ENCODE assay signal across 8 mouse cellular contexts in the genomic region with DNA sequence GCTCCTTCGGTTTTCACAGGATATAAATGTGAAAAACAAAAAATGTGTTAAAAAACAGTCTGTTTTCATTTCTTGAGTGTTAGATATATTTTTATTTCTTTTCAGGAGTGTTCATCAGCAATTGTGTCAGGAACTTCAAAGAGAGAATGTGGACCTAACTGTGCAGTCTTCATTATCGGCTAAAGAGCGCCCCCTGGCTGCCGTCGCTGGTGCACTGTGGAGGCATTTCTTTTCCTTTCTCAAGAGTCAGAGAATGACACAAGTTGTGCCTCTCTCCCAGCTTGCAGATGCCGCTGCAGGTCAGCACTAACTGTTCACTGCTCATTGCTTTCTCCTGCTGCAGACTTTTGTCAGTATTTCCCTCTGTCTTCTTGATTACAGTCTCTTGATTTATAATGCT.
DNase-seq lines count a peak whose midpoint lies in the region; ATAC-seq and TF ChIP-seq lines count a peak whose summit lies in the region.

No protein-coding gene starts in this region.

- WGBS in large intestine, adult 2 months: 19% methylated on average over 6 of the region's 6 CpGs
- WGBS in liver, postnatal 0 days (ENCODE audit: insufficient replicate concordance): 25% methylated on average over 6 of the region's 6 CpGs
- 20% methylated on average over 6 of the region's 6 CpGs for WGBS in neural tube, embryonic 14.5 days

- H3K9me3 ChIP-seq in liver, postnatal 0 days (ENCODE audit: low read length): no peaks in the 10 kb centered on the region
- no peaks in the 10 kb centered on the region for H3K9me3 ChIP-seq in neural tube, embryonic 14.5 days (ENCODE audit: control insufficient read depth, low read length)

- DNase-seq in CD8-positive naive resting alpha-beta T cell, adult 2 months (ENCODE audit: low read depth in 2 of 2, low spot score in 2 of 2): peak; percentile 39 to 64
- DNase-seq in heart, postnatal 14 days: peak; percentile 78 to 81
- DNase-seq in large intestine, adult 2 months (ENCODE audit: low read depth, low spot score): peak; percentile 33
- DNase-seq in liver, postnatal 0 days: peak; percentile 84
- DNase-seq in telencephalon, adult 2 months (ENCODE audit: low read depth, low spot score): peak; percentile 39

- intact Hi-C loops in heart, postnatal 14 days (cut with DNase I): loop anchor here (10.0 kb wide), 1 partner anchor 319 kb away; no protein-coding TSS in a partner anchor

- peak; percentile 94 for ATAC-seq in erythroblast, adult 5-6 weeks (replicated peaks; ENCODE audit: low FRiP score, poor library complexity, severe bottlenecking)
- no peak for ATAC-seq in liver, postnatal 0 days
- ATAC-seq in neural tube, embryonic 14.5 days (ENCODE audit: low read depth): peak; percentile 92

- 0 out of 2 replicates have a peak, but pooled peaks cover 2% of the 10 kb centered on the region for H3K4me1 ChIP-seq in bone marrow macrophage, adult 2 months (ENCODE audit: control insufficient read depth, insufficient read depth, low read length)
- no peaks in the 10 kb centered on the region for H3K4me1 ChIP-seq in liver, postnatal 0 days (ENCODE audit: insufficient read depth)
- H3K4me1 ChIP-seq in neural tube, embryonic 14.5 days (ENCODE audit: control insufficient read depth, insufficient read depth, low read length): no peaks in the 10 kb centered on the region

- H3K4me2 ChIP-seq in liver, postnatal 0 days (ENCODE audit: low read depth, low read length): no peak overlapping the region
- H3K4me2 ChIP-seq in neural tube, embryonic 14.5 days (ENCODE audit: low read depth, low read length): no peak overlapping the region

- no peak for TF ChIP-seq POLR2A in bone marrow macrophage, adult 2 months (IDR thresholded peaks at IDR 0.05; ENCODE audit: borderline replicate concordance, low read depth, low read length)

- no peak for TF ChIP-seq EP300 in liver, postnatal 0 days (IDR thresholded peaks at IDR 0.05; ENCODE audit: low read depth)

- H3K27ac ChIP-seq in bone marrow macrophage, adult 2 months (ENCODE audit: insufficient read depth, low read depth, low read length): no peak overlapping the region
- H3K27ac ChIP-seq in liver, postnatal 0 days (ENCODE audit: low read depth): no peak overlapping the region
- no peak overlapping the region for H3K27ac ChIP-seq in neural tube, embryonic 14.5 days (ENCODE audit: low read depth, low read length)

- peak; percentile 92 for TF ChIP-seq CTCF in bone marrow macrophage, adult 2 months (IDR thresholded peaks at IDR 0.05; ENCODE audit: low read depth, low read length)
- peak; percentile 94 for TF ChIP-seq CTCF in liver, postnatal 0 days (IDR thresholded peaks at IDR 0.05; ENCODE audit: low read depth)

- no peaks in the 10 kb centered on the region for H3K27me3 ChIP-seq in liver, postnatal 0 days (ENCODE audit: insufficient read depth, low read length)
- H3K27me3 ChIP-seq in neural tube, embryonic 14.5 days (ENCODE audit: control insufficient read depth, insufficient read depth, low read length): no peaks in the 10 kb centered on the region

- H3K36me3 ChIP-seq in liver, postnatal 0 days (replicated peaks; ENCODE audit: insufficient read depth, low read length): 0 out of 2 replicates have a peak, but pooled peaks cover 2% of the 10 kb centered on the region
- no peaks in the 10 kb centered on the region for H3K36me3 ChIP-seq in neural tube, embryonic 14.5 days (ENCODE audit: control insufficient read depth, insufficient read depth, low read length)

- no peak overlapping the region for H3K9ac ChIP-seq in liver, postnatal 0 days (replicated peaks)
- no peak overlapping the region for H3K9ac ChIP-seq in neural tube, embryonic 14.5 days (replicated peaks; ENCODE audit: low read depth, low read length)

- H3K4me3 ChIP-seq in bone marrow macrophage, adult 2 months (ENCODE audit: insufficient read depth, low read length): no peak overlapping the region
- no peak overlapping the region for H3K4me3 ChIP-seq in liver, postnatal 0 days (ENCODE audit: low read depth, low read length)
- H3K4me3 ChIP-seq in neural tube, embryonic 14.5 days (ENCODE audit: low read depth, low read length): no peak overlapping the region

Comparison
In these comparisons a context has a peak if more than half of its experiments do, and no peak if none do; other contexts are left out.
1. DNase-seq: peak in every context shown above with its lines; median percentile 84 in liver, postnatal 0 days; 80 in heart, postnatal 14 days; 52 in CD8-positive naive resting alpha-beta T cell, adult 2 months; 39 in telencephalon, adult 2 months; 33 in large intestine, adult 2 months.